Mouse (Mus musculus) c-Kit-positive CD71-positive TER-119-positive erythroid progenitor cells, embryonic 14.5 days (primary cell): ENCODE measurements around the gene T2.
"Not testable (repeated sequence)": the region's sequence is repeated elsewhere in the genome, so short reads cannot be mapped to it uniquely, and the experiment has no call there.

ENCODE experiments used
- DNase-seq: peaks from one replicate; pipeline ENCODE4 v3.0.0-alpha.2; 2013; ENCODE audit warnings: low spot score

The T2 gene

GRCm38 (mm10) chr17:8355692-8356091 lies at the start of gene T2:
TSS of gene T2 (plus strand) at chr17:8355992.
- DNase-seq: no peak

GRCm38 (mm10) chr17:8310838-8311614 lies 44.8 kb upstream of the T2 start, which contains the start of gene Sft2d1:
TSS of gene Sft2d1 (plus strand) at chr17:8311102.
- DNase-seq: peak; percentile 92

GRCm38 (mm10) chr17:8311751-8312150 lies 44.0 kb upstream of the T2 start:
- DNase-seq: no peak

GRCm38 (mm10) chr17:8313976-8314375 lies 41.8 kb upstream of the T2 start:
- DNase-seq: no peak

- no peak for DNase-seq
Measured at GRCm38 (mm10) chr17:8316251-8316650, 39.5 kb upstream of the T2 start.

- not testable (repeated sequence) for DNase-seq
Measured at GRCm38 (mm10) chr17:8326877-8327276, 28.9 kb upstream of the T2 start.

GRCm38 (mm10) chr17:8328511-8329174 lies 27.1 kb upstream of the T2 start:
- DNase-seq: no peak

GRCm38 (mm10) chr17:8330602-8331001 lies 25.2 kb upstream of the T2 start:
- DNase-seq: no peak

GRCm38 (mm10) chr17:8337159-8337558 lies 18.6 kb upstream of the T2 start, which contains the start of gene Prr18:
TSS of gene Prr18 (plus strand) at chr17:8337459.
- not testable (repeated sequence) for DNase-seq

- DNase-seq: no peak
Measured at GRCm38 (mm10) chr17:8339666-8340374, 16.0 kb upstream of the T2 start.

GRCm38 (mm10) chr17:8340407-8341359 lies 15.1 kb upstream of the T2 start:
- no peak for DNase-seq

GRCm38 (mm10) chr17:8341360-8341963 lies 14.3 kb upstream of the T2 start:
- DNase-seq: no peak

GRCm38 (mm10) chr17:8342706-8343105 lies 13.1 kb upstream of the T2 start:
- DNase-seq: no peak

- no peak for DNase-seq
Measured at GRCm38 (mm10) chr17:8343416-8343815, 12.4 kb upstream of the T2 start.

GRCm38 (mm10) chr17:8347765-8348285 lies 8.0 kb upstream of the T2 start:
- DNase-seq: no peak

GRCm38 (mm10) chr17:8348941-8349340 lies 6.9 kb upstream of the T2 start:
- no peak for DNase-seq

- DNase-seq: no peak
Measured at GRCm38 (mm10) chr17:8351088-8351487, 4.7 kb upstream of the T2 start.

GRCm38 (mm10) chr17:8357498-8357897 lies 1.7 kb downstream of the T2 start:
- DNase-seq: no peak

- no peak for DNase-seq
Measured at GRCm38 (mm10) chr17:8360876-8361275, 5.1 kb downstream of the T2 start.

- DNase-seq: no peak
Measured at GRCm38 (mm10) chr17:8361281-8362103, 5.7 kb downstream of the T2 start.
